ENCODE assay signal across 8 mouse cellular contexts in genomic region chr3:131490143-131490908, GRCm38 (mm10). TPM values are rescaled to one million over a fixed set of nuclear protein-coding genes. Genes with fewer than 3 reads are reported as not detected.
DNase-seq lines count a peak whose midpoint lies in the region; ATAC-seq and TF ChIP-seq lines count a peak whose summit lies in the region.

No protein-coding gene starts in this region.

- peaks cover 19% of the 10 kb centered on the region for H3K27me3 ChIP-seq in forebrain, postnatal 0 days (ENCODE audit: insufficient read depth, low read length)

- H3K9ac ChIP-seq in forebrain, postnatal 0 days = peak overlapping the region; percentile 51

- no peak for TF ChIP-seq CTCF in forebrain, postnatal 0 days (IDR thresholded peaks at IDR 0.05; ENCODE audit: low read depth)

- DNase-seq in MN1 (ENCODE audit: low spot score) = peak; percentile 77
- peak; percentile 76 for DNase-seq in cerebellum, adult 11-12 months
- peak; percentile 34 for DNase-seq in forebrain, postnatal 0 days
- peak; percentile 46 to 58 for DNase-seq in layer of hippocampus, postnatal 10 days (ENCODE audit: low spot score in 2 of 2)
- DNase-seq in lung, postnatal 10 days = peak; percentile 80
- DNase-seq in ovary, postnatal 14 days (ENCODE audit: low spot score) = peak; percentile 61
- peak; percentile 75 to 85 for DNase-seq in urinary bladder, postnatal 4 days (ENCODE audit: low spot score in 2 of 2)

- H3K4me2 ChIP-seq in forebrain, postnatal 0 days (ENCODE audit: low read depth) = peak overlapping the region; percentile 98

- no peaks in the 10 kb centered on the region for H3K36me3 ChIP-seq in forebrain, postnatal 0 days (ENCODE audit: insufficient read depth)

- 0 out of 2 replicates have a peak, but pooled peaks cover 7% of the 10 kb centered on the region for H3K4me1 ChIP-seq in forebrain, postnatal 0 days (ENCODE audit: insufficient read depth)

- H3K4me3 ChIP-seq in forebrain, postnatal 0 days (ENCODE audit: low read depth, low read length) = peak overlapping the region; percentile 76

- H3K9me3 ChIP-seq in forebrain, postnatal 0 days (ENCODE audit: low read length) = no peaks in the 10 kb centered on the region

- peak; percentile 91 for ATAC-seq in forebrain, postnatal 0 days
- peak; percentile 44 to 60 for ATAC-seq in hematopoietic stem cell, adult 5-6 weeks (replicated peaks in 1 of 2; ENCODE audit: insufficient read depth in 1 of 2, low FRiP score in 2 of 2, low TSS enrichment in 1 of 2, low read depth in 1 of 2, poor library complexity in 2 of 2, severe bottlenecking in 2 of 2)

- no peak overlapping the region for H3K27ac ChIP-seq in forebrain, postnatal 0 days (ENCODE audit: low read depth, low read length)

- WGBS in forebrain, postnatal 0 days = under 1% methylated on average over 71 of the region's 78 CpGs

RNA-seq across cellular contexts. Expression of gene Sgms2, which starts 0.9 kb away (rescaled TPM):
- total RNA-seq in forebrain, postnatal 0 days (2014; rRNA removed) = 1.1 and 4.4 TPM in 2 replicates
- polyA plus RNA-seq in forebrain, postnatal 0 days (2015; fragmentation: Nextera tagmentation; extraction: Ambion mirVana) = 0.72 and 2.1 TPM in 2 replicates
- 1.3 and 8.7 TPM in 2 replicates for total RNA-seq in hematopoietic stem cell, adult 5-6 weeks (2017)
- total RNA-seq in layer of hippocampus, postnatal 10 days (2021) = 1 to 10 TPM; 3.3 to 3.9 TPM
